Mouse (Mus musculus): Measurements from ENCODE around the gene Sgms1.
A peak's percentile ranks its signal among the peaks of the same experiment; 100 is the strongest.
"Not testable (repeated sequence)": the region's sequence is repeated elsewhere in the genome, so short reads cannot be mapped to it uniquely, and the experiment has no call there.

Sgms1 gene

DNA sequence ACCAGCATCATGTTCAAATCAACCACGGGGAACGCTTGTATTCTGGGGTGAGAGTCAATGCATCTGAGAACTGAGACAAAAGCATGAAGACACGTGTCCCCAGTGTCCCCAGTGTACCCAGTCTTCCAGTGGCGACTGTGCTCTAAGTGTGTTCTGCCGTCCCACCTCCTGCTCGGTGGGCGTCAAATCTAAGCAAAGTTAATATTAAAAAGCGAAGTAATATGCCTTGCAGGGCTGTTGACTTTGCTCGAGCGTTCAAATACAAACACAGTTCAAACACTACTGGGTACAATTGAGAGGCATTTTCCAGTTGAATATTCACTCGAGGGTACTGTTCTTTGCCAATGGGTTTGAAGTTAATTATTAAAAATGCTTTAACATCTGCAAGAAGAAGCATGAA, 66.4 kb downstream of the Sgms1 start:
- no peak for DNase-seq

DNA sequence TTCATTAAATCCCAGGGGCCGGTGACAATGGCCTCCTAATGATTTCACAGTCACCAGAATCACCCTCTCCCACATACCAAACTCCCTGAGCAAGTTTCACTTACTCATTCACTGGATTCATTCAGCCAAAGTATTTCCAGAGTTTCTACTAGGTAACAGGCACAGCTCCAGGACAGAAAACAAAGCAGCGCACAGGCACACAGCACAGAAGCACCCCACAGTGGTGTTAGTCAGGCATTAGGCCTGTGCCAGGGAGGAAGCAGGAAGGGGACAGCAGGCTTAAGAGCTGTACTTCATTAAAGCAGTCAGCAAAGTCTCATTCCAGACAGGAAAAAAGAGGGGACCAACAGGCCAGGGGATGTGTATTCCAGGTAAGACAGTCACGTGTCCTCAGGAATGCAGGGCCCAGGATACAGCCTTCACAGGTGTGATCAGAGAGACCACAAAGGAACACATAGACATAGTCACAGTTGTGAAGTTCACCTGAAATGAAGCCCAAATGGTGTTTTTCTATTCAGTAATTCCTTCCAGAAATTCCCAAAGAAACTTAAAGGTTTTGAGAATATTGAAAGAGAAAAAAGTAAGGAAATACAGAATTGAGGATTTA, 67.0 kb downstream of the Sgms1 start:
- DNase-seq, result peak; percentile 63

DNA sequence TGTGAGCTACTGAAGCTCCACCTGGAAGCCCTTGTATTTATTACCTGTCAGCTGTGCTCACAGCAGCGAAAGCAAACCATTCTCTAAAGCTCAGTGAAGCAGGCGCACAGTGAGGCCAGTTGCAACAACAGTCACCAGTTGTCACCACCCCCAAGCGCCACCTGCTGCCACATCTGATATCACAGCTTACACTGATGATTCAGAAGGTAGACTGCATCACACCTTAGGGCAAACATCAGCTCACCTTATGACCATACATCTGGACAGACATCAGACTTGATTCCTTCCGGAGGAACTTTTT, 69.2 kb downstream of the Sgms1 start:
- no peak for DNase-seq

DNA sequence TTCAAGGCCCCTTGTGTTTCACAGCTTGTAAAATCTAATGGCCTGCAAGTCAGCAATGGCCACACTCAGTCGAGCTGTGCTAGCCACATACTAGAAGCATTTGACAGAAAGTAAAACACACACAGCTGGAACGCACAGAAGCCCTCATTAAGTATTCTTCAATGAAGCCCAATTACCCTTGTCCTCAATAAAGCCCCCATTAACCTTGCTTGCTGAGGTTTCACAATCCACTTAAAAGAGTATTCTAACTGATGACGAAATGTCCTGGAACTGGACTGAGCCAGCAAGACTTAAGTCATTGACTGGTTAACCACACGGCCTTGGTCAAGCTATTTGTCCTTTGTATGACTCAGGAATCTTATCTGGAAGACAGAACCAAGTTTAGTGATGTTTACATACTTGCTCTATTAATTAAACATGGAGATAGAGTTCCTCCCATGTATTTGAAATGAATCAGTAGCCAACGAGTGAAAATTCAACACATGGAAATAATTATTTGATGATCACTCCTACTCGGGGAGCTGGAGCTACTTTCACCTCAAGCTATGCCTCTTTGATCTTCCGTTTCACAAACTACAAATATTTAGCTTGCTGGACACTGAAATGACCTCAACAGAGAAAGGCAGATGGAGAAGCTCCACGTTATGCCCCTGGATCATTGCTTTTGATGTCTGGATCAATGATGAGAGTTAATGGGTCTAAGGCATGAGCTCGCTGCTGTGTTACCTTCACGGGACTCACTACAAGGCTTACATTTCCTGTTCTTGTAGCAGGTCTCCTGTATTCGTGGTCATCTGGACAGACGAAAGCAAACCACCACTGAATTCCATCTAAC, 69.8 kb downstream of the Sgms1 start:
- no peak for DNase-seq

- no peak for DNase-seq
Measured at GRCm38 (mm10) chr19:32319057-32319456, 70.5 kb downstream of the Sgms1 start.

DNA sequence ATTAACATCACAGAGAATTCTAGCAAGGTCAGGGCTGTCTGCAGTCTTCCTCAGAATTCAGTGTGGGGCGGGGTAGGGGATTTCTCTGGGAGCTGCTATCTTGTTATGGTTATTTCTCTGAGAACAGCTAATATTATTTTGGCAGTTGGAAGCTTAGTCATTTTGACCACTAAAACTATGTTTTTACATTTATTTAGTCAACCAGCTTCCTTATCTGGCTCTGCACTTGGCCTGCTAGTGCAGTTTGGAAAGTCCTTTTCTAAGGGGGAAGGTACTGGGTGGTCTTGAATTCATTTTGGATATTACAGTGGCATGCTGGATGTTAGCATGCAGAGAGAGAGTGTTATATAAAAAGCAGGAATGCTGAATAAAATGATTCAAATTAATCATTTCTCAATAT, 72.2 kb downstream of the Sgms1 start:
- DNase-seq, result not testable (repeated sequence)

DNA sequence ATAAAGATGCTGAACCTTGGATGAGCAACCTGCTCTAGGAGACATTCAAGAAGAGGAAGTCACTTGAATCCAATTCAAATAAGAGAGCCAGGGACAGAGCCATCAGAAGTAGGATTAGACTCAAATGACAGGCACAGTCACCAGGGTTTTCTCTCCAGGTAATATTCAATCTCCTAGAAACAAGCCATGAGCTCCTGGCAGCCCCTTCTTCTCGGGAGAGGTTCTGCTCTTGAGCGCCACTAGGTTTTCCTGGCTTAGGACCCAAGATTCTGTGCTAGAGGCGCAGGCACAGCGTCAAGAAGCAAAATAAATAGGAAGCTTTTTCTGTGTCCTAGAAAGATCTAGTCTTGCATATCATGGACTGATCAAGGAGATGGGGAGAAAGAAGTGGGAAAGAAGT, 76.2 kb downstream of the Sgms1 start:
- DNase-seq, result no peak

DNA sequence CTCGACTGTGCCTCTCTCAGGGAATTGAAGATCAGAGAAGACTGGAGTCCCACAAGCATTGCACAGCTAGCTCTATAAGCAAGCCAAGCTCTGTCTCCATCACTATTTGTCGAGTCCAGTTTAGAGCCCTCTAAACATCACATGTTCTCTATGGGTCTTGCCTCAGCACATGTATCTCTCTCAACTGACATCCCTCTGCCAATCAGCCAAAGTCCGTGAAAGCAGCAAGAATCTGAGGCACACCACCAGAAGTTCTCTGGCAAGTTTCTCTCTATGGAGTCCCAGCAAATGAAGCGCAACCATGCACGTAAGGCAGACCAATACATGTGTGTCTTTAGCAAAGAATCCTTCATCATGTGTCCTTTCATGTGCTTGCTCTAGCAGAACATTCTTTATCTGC, 77.8 kb downstream of the Sgms1 start:
- DNase-seq, result no peak

- no peak for DNase-seq
Measured at GRCm38 (mm10) chr19:32311063-32311462, 78.5 kb downstream of the Sgms1 start.

- DNase-seq, result no peak
Measured at GRCm38 (mm10) chr19:32310483-32310882, 79.0 kb downstream of the Sgms1 start.

DNA sequence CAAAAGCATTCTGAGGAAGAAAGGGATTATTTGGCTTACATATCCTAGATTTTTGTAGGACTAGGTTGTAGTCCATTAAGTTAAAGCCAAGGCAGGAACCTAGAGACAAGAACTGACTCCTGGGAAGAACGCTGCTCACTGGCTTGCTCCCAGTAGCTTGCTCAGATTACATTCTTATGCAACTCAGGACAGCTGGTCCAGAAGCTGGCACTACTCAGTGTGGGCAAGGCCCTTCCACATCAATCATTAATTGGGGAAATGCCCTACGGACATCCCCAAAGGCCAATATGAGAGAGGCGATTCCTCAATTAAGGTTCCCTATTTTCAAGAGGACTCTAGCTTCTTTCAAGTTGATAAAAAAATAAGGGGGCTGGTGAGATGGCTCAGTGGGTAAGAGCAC, 80.2 kb downstream of the Sgms1 start:
- DNase-seq, result no peak

GRCm38 (mm10) chr19:32308311-32308710, 81.2 kb downstream of the Sgms1 start:
- DNase-seq, result no peak

- no peak for DNase-seq
Measured at GRCm38 (mm10) chr19:32304898-32305297, 84.6 kb downstream of the Sgms1 start.

DNA sequence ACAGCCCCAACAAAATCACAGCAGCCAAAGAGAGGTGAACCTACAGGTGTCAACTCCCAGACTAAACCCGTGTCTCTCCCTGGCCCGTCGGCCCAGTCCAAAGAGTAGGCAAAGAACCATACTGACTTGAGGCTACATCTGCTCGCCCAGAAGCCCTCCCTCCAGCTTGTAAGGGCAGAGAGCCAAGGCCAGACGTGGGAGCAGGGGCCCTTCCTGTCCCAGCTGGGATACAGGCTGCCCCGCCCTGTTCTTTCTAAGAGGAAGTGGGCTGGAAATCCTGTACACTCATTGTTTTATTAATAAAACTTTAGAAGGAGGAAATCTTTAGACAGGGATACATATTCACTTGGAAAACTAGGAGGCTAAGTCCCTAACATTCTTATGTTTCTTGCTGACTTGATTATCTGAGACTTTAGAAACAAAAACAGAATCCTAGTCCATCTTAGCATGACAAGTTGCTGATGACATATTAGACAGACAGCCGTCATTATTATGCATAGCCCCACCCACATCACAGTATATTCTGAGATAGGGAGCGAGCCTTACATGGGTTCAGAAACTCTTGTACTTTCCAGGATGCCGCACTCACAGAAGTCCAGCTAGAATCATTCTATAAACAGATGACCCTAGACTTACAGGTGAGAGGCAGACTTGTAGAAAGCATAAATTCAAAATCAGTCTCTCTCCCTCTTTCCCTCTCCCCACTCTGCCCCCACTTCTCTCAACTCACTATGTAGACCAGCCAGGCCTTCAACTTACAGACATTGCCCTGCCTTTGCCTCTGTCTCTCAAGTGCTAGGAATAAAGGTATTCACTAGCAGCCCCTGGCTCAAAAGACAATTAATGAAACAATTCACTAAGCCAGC, 85.3 kb downstream of the Sgms1 start:
- DNase-seq, result no peak

GRCm38 (mm10) chr19:32302835-32303381, 86.6 kb downstream of the Sgms1 start:
- no peak for DNase-seq

GRCm38 (mm10) chr19:32301568-32301967, 87.9 kb downstream of the Sgms1 start:
- no peak for DNase-seq

- DNase-seq, result no peak
Measured at GRCm38 (mm10) chr19:32298221-32298620, 91.3 kb downstream of the Sgms1 start.

DNA sequence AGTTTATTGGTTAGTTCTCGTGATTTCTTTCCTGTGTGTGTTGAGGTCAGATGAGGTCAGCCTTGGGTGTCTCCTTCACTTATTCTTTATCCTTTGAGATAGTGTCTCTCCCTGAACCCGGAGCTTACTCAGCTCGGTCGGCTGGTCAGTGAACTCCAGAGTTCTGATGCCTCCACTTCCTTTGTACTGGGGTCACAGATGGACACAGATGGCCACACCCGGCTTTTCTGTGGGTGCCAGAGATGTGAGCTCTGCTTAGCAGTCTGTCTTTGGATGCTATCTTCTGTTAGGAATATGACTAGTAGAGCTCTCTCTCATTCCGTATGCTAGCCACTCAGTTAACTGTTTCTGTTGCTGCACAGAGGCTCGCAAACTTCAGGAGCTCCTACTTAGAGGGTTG, 92.7 kb downstream of the Sgms1 start:
- DNase-seq, result no peak

- DNase-seq, result no peak
Measured at GRCm38 (mm10) chr19:32295581-32295980, 93.9 kb downstream of the Sgms1 start.

DNA sequence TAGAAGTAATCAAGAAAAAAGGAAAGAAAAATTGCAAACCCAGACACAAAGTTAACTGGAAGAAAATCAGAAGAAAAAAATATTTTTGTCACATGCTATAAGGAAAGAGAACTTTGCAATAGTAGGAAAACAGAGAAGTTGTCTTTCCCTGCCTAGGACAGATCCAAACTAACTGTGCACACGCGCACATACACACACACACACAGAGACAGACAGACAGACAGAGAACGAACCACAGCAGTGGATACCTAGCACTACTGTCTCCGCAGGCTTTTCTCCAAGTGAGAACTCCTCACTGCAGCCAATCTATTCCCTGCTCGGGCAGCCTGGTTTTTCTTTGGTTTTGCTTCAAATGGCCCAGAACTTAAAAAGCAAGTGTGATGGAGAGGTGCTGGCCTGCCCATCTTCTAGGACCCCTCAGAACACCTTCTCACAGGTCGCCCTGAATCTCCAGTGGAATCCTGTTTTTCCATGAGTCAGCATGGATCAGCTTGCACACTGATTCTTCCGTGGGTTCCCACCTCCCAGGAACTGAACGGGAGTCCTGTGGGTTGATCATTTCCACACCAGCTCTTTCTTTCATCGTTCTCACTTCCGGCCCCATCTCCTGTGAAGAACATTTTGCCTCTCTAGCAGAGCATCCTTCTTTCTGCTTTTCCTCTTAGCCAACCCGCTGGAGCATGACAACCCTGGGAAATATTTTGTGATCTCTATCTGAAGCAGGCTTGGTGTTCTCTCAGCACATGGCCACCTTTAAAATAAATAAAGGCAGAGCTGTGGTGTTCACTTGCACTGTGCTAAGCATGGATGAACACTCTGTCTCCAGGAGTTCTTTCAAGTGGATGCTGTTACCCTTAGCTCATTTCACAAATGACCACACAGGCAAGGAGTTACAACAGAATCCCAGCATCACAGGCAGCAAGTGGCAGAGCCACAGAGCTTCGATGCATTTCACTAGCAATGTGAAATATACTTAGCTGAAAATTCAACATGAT, 96.4 kb downstream of the Sgms1 start:
- DNase-seq, result no peak

GRCm38 (mm10) chr19:32292067-32292739, 97.3 kb downstream of the Sgms1 start:
- peak; percentile 38 for DNase-seq

GRCm38 (mm10) chr19:32291130-32291529, 98.4 kb downstream of the Sgms1 start:
- DNase-seq, result no peak
